Mouse (Mus musculus) bone marrow macrophage, adult 2 months (primary cell): ENCODE results near the gene Mkln1.

Experiments
- CTCF ChIP-seq: IDR thresholded peaks from 2 replicates; pipeline ENCODE4 v1.5.1; 2012; ENCODE audit warnings: low read depth, mild to moderate bottlenecking, low read length, moderate library complexity
- POLR2A ChIP-seq: IDR thresholded peaks from 2 replicates; pipeline ENCODE4 v1.6.1; 2012; ENCODE audit warnings: mild to moderate bottlenecking, low read depth, low read length, borderline replicate concordance

DNA sequence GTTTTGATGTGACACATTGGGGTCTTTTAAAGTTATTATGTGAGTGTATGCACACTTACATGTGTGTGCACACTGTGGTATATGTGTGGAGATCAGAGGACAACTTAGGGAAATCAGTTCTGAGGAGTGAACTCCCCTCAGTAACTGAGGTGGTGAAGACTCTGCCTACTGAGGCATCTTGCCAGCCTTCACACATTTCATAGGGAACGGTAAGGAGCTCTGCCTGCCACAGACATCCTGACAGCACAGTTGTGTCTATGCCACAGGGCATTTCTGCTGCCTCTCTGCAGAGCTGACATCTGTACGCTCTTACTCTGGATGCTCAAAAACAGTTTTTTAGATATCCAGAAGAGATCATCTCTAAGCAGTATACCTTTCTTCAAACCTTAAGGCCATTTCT is 97.7 kb downstream of the Mkln1 start:
- TF ChIP-seq POLR2A (no peak), CTCF (no peak)
